Mouse (Mus musculus) heart, embryonic 16.5 days (tissue): ENCODE results near the gene Ccsap. TPM values are rescaled to one million over a fixed set of nuclear protein-coding genes. Genes with fewer than 3 reads are reported as not detected.

Source experiments
- ATAC-seq: fragments of 200-750 bp; cut with Nextera tagmentation; replicated peaks from 2 replicates; pipeline ENCODE4 v1.8.0; 2017; ENCODE audit warnings: moderate number of reproducible peaks; ENCODE audit not compliant: insufficient read depth, low FRiP score; ENCODE audit errors: extremely low read depth
- H3K27ac ChIP-seq: fragments of 300-500 bp; sonication (generic); 2 replicates; pipeline ENCODE4 v1.5.1; 2014; ENCODE audit warnings: mild to moderate bottlenecking, low read length, control low read depth, moderate library complexity
- H3K27me3 ChIP-seq: fragments of 300-500 bp; sonication (generic); 2 replicates; pipeline ENCODE4 v1.6.1; 2014; ENCODE audit warnings: low read length, mixed read lengths; ENCODE audit not compliant: control insufficient read depth, insufficient read depth
- H3K36me3 ChIP-seq: fragments of 300-500 bp; sonication (generic); 2 replicates; pipeline ENCODE4 v1.6.1; 2014; ENCODE audit not compliant: control insufficient read depth, insufficient read depth
- H3K4me1 ChIP-seq: fragments of 300-500 bp; sonication (generic); 2 replicates; pipeline ENCODE4 v1.6.1; 2014; ENCODE audit warnings: low read length, mixed read lengths; ENCODE audit not compliant: control insufficient read depth, insufficient read depth
- H3K4me2 ChIP-seq: fragments of 300-500 bp; sonication (generic); 2 replicates; pipeline ENCODE4 v1.6.1; 2014; ENCODE audit warnings: low read depth, mild to moderate bottlenecking, control low read depth, low read length
- H3K4me3 ChIP-seq: fragments of 300-500 bp; sonication (generic); 2 replicates; pipeline ENCODE4 v1.5.1; 2014; ENCODE audit warnings: mild to moderate bottlenecking, control low read depth, low read length
- H3K9ac ChIP-seq: fragments of 300-500 bp; sonication (generic); 2 replicates; pipeline ENCODE4 v1.6.1; 2014; ENCODE audit warnings: low read length, control low read depth
- H3K9me3 ChIP-seq: fragments of 300-500 bp; sonication (generic); replicated peaks from 2 replicates; pipeline ENCODE4 v1.6.1; 2016; ENCODE audit warnings: low read length; ENCODE audit not compliant: control insufficient read depth
- WGBS: fragments of 180-500 bp; shearing (Covaris S2); extraction: QIAGEN DNeasy Blood & Tissue Kit; methylation state at CpG from one replicate; pipeline ENCODE4 v1.1.7; 2014; 5-methylcytosine and 5-hydroxymethylcytosine counted together
- polyA plus RNA-seq: library from polyadenylated mRNA; unstranded; fragments of >200 nt; fragmentation: Nextera tagmentation; extraction: Ambion mirVana; gene quantifications from 2 replicates; pipeline ENCODE4 v1.2.1, GENCODE M21; 2015

Gene Ccsap
- polyA plus RNA-seq, 1 experiment from 2014 or later, result 2.7 TPM

- 8% methylated on average over 14 of the region's 14 CpGs for WGBS
- H3K4me3 ChIP-seq, result no peak overlapping the region
- H3K27ac ChIP-seq, result no peak overlapping the region
- peaks cover 11% of the 10 kb centered on the region for H3K4me1 ChIP-seq
- ATAC-seq, result no peak
- no peak overlapping the region for H3K9ac ChIP-seq
- no peaks in the 10 kb centered on the region for H3K36me3 ChIP-seq
- H3K9me3 ChIP-seq, result no peaks in the 10 kb centered on the region
- H3K4me2 ChIP-seq, result no peak overlapping the region
- peaks cover 3% of the 10 kb centered on the region for H3K27me3 ChIP-seq
Measured at GRCm38 (mm10) chr8:123884721-123885565, 24.9 kb upstream of the Ccsap start.

- WGBS, result 60% methylated on average over 4 of the region's 4 CpGs
- Histone ChIP-seq H3K9ac (no peak overlapping the region), H3K36me3 (no peaks in the 10 kb centered on the region), H3K27me3 (peaks cover 3% of the 10 kb centered on the region), H3K4me3 (no peak overlapping the region), H3K9me3 (no peaks in the 10 kb centered on the region), H3K27ac (no peak overlapping the region), H3K4me1 (peaks cover 11% of the 10 kb centered on the region), H3K4me2 (no peak overlapping the region)
- ATAC-seq, result no peak
Measured at GRCm38 (mm10) chr8:123883094-123883493, 23.1 kb upstream of the Ccsap start.

GRCm38 (mm10) chr8:123882412-123882811 lies 22.4 kb upstream of the Ccsap start:
- peaks cover 3% of the 10 kb centered on the region for H3K27me3 ChIP-seq
- H3K9ac ChIP-seq, result no peak overlapping the region
- H3K27ac ChIP-seq, result no peak overlapping the region
- peaks cover 11% of the 10 kb centered on the region for H3K4me1 ChIP-seq
- no peak overlapping the region for H3K4me2 ChIP-seq
- no peak overlapping the region for H3K4me3 ChIP-seq
- no peaks in the 10 kb centered on the region for H3K9me3 ChIP-seq
- no peaks in the 10 kb centered on the region for H3K36me3 ChIP-seq
- ATAC-seq, result no peak
- 52% methylated on average over 2 of the region's 2 CpGs for WGBS

GRCm38 (mm10) chr8:123880821-123881350 lies 20.9 kb upstream of the Ccsap start:
- no peak for ATAC-seq
- no peaks in the 10 kb centered on the region for H3K36me3 ChIP-seq
- no peaks in the 10 kb centered on the region for H3K9me3 ChIP-seq
- WGBS, result 33% methylated on average over 4 of the region's 4 CpGs
- peaks cover 3% of the 10 kb centered on the region; the same call in 1 of the 2 replicates for H3K27me3 ChIP-seq
- H3K9ac ChIP-seq, result no peak overlapping the region
- no peak overlapping the region for H3K4me2 ChIP-seq
- H3K4me1 ChIP-seq, result peaks cover 11% of the 10 kb centered on the region
- H3K27ac ChIP-seq, result no peak overlapping the region
- no peak overlapping the region for H3K4me3 ChIP-seq

GRCm38 (mm10) chr8:123880271-123880670 lies 20.3 kb upstream of the Ccsap start:
- H3K27ac ChIP-seq, result no peak overlapping the region
- H3K4me3 ChIP-seq, result no peak overlapping the region
- no peak overlapping the region for H3K9ac ChIP-seq
- H3K4me1 ChIP-seq, result peaks cover 11% of the 10 kb centered on the region
- H3K36me3 ChIP-seq, result no peaks in the 10 kb centered on the region
- H3K4me2 ChIP-seq, result no peak overlapping the region
- H3K27me3 ChIP-seq, result peaks cover 3% of the 10 kb centered on the region; the same call in 1 of the 2 replicates
- 60% methylated on average over 10 of the region's 10 CpGs for WGBS
- no peak for ATAC-seq
- no peaks in the 10 kb centered on the region for H3K9me3 ChIP-seq

GRCm38 (mm10) chr8:123877865-123878264 lies 17.9 kb upstream of the Ccsap start:
- H3K9me3 ChIP-seq, result no peaks in the 10 kb centered on the region
- no peak overlapping the region for H3K4me2 ChIP-seq
- no peak overlapping the region for H3K9ac ChIP-seq
- H3K27me3 ChIP-seq, result no peaks in the 10 kb centered on the region
- WGBS, result 58% methylated on average over 2 of the region's 2 CpGs
- no peaks in the 10 kb centered on the region for H3K36me3 ChIP-seq
- no peak for ATAC-seq
- no peak overlapping the region for H3K4me3 ChIP-seq
- no peak overlapping the region for H3K27ac ChIP-seq
- no peaks in the 10 kb centered on the region for H3K4me1 ChIP-seq

GRCm38 (mm10) chr8:123874324-123874723 lies 14.3 kb upstream of the Ccsap start:
- Histone ChIP-seq H3K4me2 (no peak overlapping the region), H3K27me3 (no peaks in the 10 kb centered on the region), H3K36me3 (no peaks in the 10 kb centered on the region), H3K9me3 (no peaks in the 10 kb centered on the region), H3K9ac (no peak overlapping the region), H3K27ac (no peak overlapping the region), H3K4me3 (no peak overlapping the region), H3K4me1 (no peaks in the 10 kb centered on the region)
- WGBS, result 64% methylated on average over 11 of the region's 11 CpGs
- no peak for ATAC-seq

- no peaks in the 10 kb centered on the region for H3K27me3 ChIP-seq
- H3K36me3 ChIP-seq, result no peaks in the 10 kb centered on the region
- H3K4me1 ChIP-seq, result no peaks in the 10 kb centered on the region
- no peak overlapping the region for H3K9ac ChIP-seq
- no peak overlapping the region for H3K4me3 ChIP-seq
- ATAC-seq, result no peak
- no peaks in the 10 kb centered on the region for H3K9me3 ChIP-seq
- 29% methylated on average over 6 of the region's 6 CpGs for WGBS
- no peak overlapping the region for H3K27ac ChIP-seq
- H3K4me2 ChIP-seq, result no peak overlapping the region
Measured at GRCm38 (mm10) chr8:123873364-123873763, 13.4 kb upstream of the Ccsap start.

- 45% methylated on average over 9 of the region's 9 CpGs for WGBS
- H3K4me1 ChIP-seq, result no peaks in the 10 kb centered on the region
- H3K4me3 ChIP-seq, result no peak overlapping the region
- H3K27me3 ChIP-seq, result no peaks in the 10 kb centered on the region
- H3K36me3 ChIP-seq, result no peaks in the 10 kb centered on the region
- H3K27ac ChIP-seq, result no peak overlapping the region
- ATAC-seq, result peak; percentile 37; the same call in 1 of the 2 replicates
- no peak overlapping the region for H3K9ac ChIP-seq
- no peak overlapping the region for H3K4me2 ChIP-seq
- H3K9me3 ChIP-seq, result no peaks in the 10 kb centered on the region
Measured at GRCm38 (mm10) chr8:123872048-123872447, 12.0 kb upstream of the Ccsap start.
